Mouse (Mus musculus) urinary bladder, postnatal 36 days (tissue): Measurements from ENCODE around the gene Donson.
A peak's percentile ranks its signal among the peaks of the same experiment; 100 is the strongest.

Source experiments
- DNase-seq, 2 experiments: peaks; one replicate each; pipeline ENCODE4 v3.0.0; 2022; ENCODE audit warnings: low spot score in 2 of 2, mixed read lengths in 1 of 2

The Donson gene

DNA sequence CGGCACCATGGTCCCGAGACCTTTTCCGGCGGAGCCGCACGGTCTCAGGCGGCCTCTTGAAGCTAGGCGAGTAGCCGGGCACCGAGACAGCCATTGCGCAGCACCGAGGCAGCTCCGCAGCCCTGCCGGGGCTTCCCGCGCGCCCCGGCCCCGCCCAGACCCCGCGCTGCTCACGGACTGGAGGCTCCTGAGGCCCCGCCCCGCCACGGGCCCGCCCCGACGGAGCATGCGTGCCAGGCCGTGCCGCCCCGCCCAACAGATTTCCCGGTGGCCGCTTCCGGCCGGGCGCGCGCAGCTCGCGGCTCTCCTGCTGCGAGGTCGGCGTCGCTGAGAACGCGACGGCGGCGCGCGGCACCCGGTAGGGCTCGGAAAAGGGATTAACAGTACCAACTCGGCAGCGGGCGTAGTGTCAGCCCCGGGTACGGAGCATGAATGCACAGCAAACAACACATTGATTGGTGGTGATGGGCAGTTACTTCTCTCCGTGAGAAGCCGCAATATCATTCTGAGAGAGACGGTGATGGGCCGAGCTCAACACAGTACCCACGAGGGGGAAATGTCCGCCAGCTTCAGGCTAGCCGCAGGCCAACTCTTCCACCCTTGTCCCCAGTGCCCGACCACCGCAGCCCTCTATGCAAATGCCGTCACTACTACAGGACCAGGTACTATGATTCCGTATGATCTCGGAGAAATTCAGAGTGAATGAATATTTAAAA is at the start of gene Donson:
Gene Donson, minus strand, starts transcription at position 152 of the 716 bp plus-strand sequence.
- peak; percentile 84 to 93 for DNase-seq

DNA sequence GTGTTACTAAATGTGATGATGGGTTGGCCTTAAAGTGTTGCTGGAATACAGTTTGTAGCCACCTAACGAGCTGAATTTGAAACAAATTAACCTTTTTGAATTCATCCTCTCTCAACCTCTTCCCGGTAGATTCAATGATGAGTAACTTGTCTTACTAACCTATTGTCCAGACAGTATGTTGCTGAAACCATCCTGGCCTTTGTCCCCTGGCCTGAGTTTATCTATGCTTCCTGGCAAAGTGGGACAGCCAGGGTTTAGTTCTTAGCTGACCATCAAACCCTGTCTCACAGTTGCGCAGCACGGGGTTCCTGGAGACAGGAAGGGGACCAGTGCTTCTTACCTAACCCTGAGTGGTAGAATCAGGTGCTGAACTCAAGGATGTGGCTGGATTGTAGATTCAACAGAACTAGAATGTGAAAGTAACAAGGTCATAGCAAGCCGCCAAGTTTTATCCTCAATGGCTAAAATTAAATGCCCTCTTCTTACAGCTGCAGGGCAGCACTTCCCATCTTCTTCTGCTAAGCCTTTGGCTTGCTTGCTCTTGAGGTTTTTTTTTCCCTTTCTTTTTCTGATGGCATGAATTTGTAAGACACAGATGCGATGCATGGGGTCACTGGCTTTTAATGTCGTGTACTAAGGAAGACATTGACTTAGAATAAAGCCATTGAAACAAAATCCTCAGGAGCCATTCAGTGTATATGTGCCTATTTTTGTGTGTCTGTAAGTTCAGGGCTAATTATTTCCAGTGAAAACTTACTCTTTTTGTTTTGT is 47.7 kb upstream of the Donson start:
- DNase-seq = no peak

DNA sequence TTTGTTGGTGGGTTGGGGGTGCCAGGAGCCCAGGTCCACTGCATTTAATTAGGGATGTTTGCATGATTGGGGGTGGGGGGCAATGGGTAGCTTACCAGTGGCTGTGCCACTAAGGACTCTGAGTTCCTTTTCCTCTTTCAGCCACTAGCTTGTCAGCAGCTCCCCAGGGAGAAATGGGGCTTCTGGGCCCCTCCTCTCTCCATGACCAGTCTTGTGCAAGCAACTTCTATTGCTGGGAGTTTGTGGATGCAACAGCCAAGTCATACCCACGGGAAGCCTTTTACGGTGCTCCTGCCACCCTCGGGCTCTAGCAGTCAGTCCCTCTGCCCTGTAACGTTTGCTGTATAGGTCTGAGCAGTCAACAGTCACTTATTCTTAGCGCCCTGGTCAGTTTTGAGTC is 46.2 kb upstream of the Donson start:
- peak in 1 of 2 experiments; percentile 51 for DNase-seq

GRCm38 (mm10) chr16:91732816-91733215 is 44.2 kb upstream of the Donson start:
- DNase-seq = no peak

DNA sequence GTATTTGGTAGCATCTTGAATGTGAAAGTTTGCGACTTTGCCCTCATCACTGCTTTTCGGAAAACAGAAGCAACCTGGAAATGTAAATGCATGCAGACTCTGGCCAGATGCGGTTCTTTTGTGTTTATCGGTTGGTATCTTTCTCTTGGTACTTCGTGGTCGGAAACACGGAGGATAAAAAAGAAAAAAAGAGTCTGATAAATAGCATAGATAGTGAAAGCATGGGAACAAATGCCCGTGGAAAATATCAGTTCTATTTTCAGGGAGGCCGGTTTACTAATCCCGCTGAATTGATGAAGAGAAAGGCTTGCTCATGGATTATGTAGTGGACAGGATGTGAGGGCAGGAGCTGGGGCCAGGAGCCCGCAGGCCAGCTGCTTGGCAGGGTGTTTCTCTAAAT is 41.9 kb upstream of the Donson start:
- DNase-seq = no peak

- peak; percentile 20 to 30 for DNase-seq
Measured at GRCm38 (mm10) chr16:91729821-91730441, 41.4 kb upstream of the Donson start.

DNA sequence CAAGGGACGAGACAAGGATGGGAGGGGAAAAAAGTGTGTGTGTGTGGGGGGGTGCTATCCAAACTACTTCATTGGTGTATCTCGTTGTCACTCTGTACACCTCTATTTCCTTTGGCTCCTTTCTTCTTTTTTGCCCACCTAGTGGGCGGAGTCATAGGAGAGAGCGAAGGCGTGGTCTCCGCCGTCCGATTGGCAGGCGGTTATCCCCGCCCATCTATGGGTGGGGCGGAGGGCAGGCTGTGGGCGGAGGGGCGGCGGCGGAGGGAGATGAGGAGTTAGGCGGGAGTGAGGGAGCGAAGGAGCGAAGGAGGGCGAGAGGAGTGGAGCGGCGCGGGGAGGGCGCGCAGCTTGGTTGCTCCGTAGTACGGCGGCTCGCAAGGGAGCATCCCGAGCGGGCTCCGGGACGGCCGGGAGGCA is 40.5 kb upstream of the Donson start, which contains the start of gene Itsn1:
Gene Itsn1, plus strand, starts transcription at position 216 of the 417 bp plus-strand sequence.
- peak; percentile 98 for DNase-seq

- DNase-seq = peak; percentile 97 to 99
Measured at GRCm38 (mm10) chr16:91728123-91729065, 39.8 kb upstream of the Donson start, which contains the start of gene Cryzl1. TSS of gene Cryzl1 (minus strand) at chr16:91728975.

GRCm38 (mm10) chr16:91727433-91727832 is 38.9 kb upstream of the Donson start:
- peak in 1 of 2 experiments; percentile 35 for DNase-seq

DNA sequence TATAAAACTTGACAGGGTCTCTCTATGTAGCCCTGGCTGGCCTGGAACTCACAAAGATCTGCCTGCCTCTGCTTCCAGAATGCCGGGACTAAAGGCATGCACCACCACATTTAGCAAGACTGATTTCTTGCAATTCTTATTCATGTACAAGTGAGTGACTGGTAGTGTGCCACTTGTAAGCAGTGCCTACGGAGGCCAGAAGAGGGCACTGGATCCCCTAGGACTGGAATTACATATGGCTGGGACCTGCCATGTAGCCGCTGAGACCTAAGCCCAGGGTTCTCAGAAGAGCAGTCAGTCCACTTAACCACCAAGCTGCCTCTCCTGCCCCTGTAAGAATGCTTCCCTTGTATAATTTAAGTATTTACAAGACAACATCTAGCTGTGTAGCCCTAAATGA is 35.7 kb upstream of the Donson start:
- DNase-seq = peak in 1 of 2 experiments; percentile 45

DNA sequence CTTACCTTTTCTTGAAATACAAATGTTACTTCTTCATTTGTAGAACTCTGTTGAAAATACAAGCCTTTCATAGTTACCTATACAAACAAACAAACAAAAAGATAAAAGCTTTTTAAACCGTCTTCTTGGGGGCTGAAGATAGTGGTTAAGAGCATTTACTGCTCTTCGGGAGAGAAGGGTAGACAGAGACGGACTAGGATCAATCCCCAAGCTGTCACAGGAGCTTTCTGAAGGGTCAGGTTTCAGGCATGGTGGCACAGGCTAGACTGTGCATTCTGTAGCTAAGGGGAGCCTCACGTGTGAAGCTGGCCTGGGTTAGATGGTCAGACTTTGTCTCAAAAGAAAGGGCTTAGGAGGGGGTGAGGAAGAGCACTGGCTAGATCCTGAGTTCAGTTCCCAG is 28.8 kb upstream of the Donson start:
- DNase-seq = no peak

- no peak for DNase-seq
Measured at GRCm38 (mm10) chr16:91716927-91717349, 28.4 kb upstream of the Donson start.

DNA sequence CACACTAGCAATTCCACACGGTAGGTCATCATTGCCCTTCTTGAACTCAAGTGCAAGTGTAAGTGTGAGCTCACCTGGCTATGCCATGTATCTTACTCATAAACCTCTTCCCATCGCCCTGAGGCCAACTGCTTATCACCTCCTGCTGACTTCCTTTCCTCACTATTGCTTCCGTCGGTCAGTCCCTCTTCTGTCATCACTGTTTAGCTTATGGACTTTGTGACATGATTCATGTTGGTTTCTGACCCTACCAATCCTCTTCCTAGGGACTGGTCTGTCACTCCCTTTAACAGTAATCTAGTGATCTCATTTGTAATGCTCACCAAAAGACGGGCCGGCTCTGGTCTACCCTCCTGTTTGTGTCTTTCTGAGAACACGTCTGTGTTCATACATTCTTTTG is 21.7 kb upstream of the Donson start:
- DNase-seq = no peak

DNA sequence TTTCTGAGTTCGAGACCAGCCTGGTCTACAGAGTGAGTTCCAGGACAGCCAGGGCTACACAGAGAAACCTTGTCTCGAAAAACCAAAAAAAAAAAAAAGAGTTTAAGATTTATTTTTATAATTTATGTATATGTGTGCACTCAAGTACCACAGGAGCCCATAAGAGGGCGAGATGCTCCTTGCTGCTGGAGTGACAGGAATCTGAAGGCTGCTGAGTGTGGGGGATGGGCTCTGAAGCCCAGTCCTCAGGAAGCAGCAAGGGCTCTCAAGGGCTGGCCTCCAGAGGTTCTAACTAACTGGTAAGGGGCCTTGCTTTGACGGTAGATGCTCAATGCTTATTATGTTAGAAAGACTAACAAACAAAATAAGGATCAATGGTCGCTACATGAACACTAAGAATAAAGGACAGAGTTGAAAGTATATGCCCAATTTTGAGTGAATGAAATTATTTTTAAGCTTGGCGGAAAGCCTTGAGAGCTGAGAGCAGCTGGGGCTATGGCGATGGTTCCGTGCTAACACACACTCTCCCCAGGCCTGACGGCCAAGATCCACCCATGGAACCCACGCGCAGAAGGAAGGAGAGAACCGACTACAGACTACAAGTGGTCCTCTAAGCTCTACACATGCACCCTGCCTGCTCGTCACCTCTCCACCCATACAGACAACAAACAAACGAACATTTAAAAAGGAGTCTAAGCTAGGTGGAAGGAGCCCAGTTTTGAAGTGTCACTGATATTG is 16.2 kb upstream of the Donson start:
- DNase-seq = no peak

GRCm38 (mm10) chr16:91702771-91703188 is 14.2 kb upstream of the Donson start:
- no peak for DNase-seq

- no peak for DNase-seq
Measured at GRCm38 (mm10) chr16:91701908-91702307, 13.3 kb upstream of the Donson start.

DNA sequence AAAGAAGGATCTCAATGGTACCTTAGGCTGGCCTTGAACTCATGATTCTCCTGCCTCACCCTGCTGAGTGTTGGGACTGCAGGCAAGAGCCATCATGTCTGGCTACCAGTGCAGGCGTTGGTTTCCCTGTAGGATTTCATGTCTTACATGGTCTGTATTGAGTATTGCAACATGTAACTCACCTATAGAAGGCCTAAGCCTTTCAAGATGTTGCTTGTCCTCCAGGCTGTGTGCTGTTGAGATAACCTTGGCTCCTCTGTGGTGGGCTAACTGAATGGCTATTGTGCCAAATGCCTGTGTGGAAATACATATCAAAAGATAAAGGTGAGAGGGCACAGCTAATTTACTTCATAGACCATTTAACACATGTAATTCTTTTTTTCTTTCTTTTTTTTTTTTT is 10.4 kb upstream of the Donson start:
- no peak for DNase-seq

DNA sequence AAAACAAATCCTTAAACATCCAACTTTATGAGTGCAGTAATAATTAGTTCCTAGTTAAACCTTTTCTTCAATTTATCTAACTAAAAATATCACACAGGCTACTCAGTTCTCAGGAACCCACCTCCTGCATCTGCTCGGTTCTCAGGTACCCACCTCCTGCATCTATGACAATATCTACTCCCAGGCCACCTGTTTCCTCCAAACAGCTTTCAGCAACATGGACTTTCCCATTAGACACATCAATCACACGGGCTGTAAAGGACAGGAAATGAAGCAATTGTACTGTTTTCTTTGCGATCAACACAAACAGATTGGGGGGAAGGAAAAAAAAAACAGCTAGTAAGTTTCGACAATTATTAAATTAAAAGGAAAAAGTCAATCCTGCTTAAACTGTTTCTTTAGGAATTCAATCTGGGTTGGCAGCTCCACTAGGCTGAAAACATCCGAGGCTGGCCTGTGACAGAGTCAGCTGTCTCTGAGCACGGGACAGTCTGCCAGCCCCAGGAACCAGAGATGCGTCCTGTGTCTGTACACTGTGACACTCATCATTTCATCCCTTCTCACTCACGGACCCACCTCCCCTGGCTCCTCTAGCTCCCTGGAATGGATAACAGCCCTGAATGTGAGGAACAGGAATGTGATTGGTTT is 6.7 kb upstream of the Donson start:
- no peak for DNase-seq

DNA sequence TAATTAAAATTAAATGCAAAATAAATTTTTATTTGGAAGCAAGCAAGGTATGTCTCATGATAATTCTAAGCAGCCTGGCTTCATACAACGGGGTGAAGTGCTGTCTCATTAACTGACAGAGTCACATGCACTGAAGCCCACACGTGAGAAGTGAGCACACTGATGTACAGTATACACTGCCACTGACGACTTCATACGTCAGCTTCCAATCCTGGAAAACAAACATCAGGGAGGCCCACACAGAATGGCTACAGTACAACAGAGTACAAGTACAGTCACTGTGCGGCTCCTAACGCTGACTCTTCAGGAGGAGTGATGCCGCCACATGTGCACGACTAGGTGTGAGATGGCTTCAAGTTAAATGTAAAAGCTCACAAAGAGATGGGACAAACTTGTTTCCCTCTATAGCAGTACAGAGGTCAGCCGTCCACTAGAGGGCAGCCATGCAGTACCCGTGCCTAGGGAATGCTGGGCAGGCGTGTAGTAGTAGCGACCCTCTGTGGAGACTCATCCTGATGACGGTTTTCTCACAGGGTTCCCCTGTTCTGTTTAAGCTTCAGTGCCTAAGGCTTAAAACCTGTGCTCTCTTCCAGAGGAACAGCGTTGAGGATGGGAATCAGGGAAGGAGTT is 6.0 kb upstream of the Donson start:
- DNase-seq = peak; percentile 50 to 58

GRCm38 (mm10) chr16:91689791-91690190 is 1.2 kb upstream of the Donson start:
- no peak for DNase-seq
